Mouse (Mus musculus) limb, embryonic 12.5 days (tissue): ENCODE measurements around the gene Elmo1. TPM values are rescaled to one million over a fixed set of nuclear protein-coding genes. Genes with fewer than 3 reads are reported as not detected.

Experiments
- ATAC-seq: fragments of 200-750 bp; cut with Nextera tagmentation; 2 replicates; pipeline ENCODE4 v1.8.0; 2017; ENCODE audit warnings: low read depth, moderate TSS enrichment; ENCODE audit not compliant: insufficient number of reproducible peaks, insufficient read depth, low FRiP score, low TSS enrichment
- H3K27ac ChIP-seq: fragments of 300-500 bp; sonication (generic); 2 replicates; pipeline ENCODE4 v1.5.1; 2016; ENCODE audit warnings: mild to moderate bottlenecking, moderate library complexity
- H3K27me3 ChIP-seq: fragments of 300-500 bp; sonication (generic); 2 replicates; pipeline ENCODE4 v1.6.1; 2016; ENCODE audit warnings: mild to moderate bottlenecking, moderate library complexity
- H3K36me3 ChIP-seq: fragments of 300-500 bp; sonication (generic); 2 replicates; pipeline ENCODE4 v1.6.1; 2016; ENCODE audit warnings: mild to moderate bottlenecking, moderate library complexity
- H3K4me1 ChIP-seq: fragments of 300-500 bp; sonication (generic); replicated peaks from 2 replicates; pipeline ENCODE4 v1.6.1; 2016
- H3K4me2 ChIP-seq: fragments of 300-500 bp; sonication (generic); 2 replicates; pipeline ENCODE4 v1.6.1; 2016; ENCODE audit warnings: mild to moderate bottlenecking, moderate library complexity
- H3K4me3 ChIP-seq: fragments of 300-500 bp; sonication (generic); replicated peaks from 2 replicates; pipeline ENCODE4 v1.5.1; 2016; ENCODE audit warnings: mild to moderate bottlenecking
- H3K9ac ChIP-seq: fragments of 300-500 bp; sonication (generic); replicated peaks from 2 replicates; pipeline ENCODE4 v1.6.1; 2016; ENCODE audit warnings: mild to moderate bottlenecking, moderate library complexity
- H3K9me3 ChIP-seq: fragments of 300-500 bp; sonication (generic); 2 replicates; pipeline ENCODE4 v1.6.1; 2016; ENCODE audit warnings: mild to moderate bottlenecking, moderate library complexity
- WGBS: fragments of 180-500 bp; shearing (Covaris S2); methylation state at CpG from one replicate; pipeline ENCODE4 v1.1.7; 2016; 5-methylcytosine and 5-hydroxymethylcytosine counted together
- polyA plus RNA-seq: library from polyadenylated mRNA; unstranded; fragments of >200 nt; fragmentation: Nextera tagmentation; extraction: Ambion mirVana; gene quantifications from 2 replicates; pipeline ENCODE4 v1.2.1, GENCODE M21; 2016

Gene Elmo1
- polyA plus RNA-seq, 1 experiment from 2014 or later, result 8.3 TPM

DNA sequence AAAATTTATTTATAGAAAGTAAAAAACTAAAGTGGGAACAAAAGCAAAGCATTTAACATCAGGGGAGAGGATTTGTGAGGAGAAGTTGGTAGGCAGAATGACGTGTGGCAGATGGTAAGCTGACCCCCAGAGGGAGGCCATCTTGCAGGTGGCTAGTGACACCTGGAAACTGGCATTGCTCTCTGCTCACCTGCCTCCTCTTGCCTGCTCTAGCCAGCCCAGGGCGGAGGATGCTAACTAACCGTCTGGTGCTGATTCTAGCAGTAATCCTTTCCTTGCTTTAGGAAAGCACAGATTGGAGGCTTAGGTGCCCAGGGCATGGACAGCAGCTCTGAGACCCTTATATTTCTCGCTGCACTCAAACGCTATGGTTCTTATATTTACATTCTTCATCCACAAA lies 29.4 kb upstream of the Elmo1 start:
- H3K27me3 ChIP-seq, result no peaks in the 10 kb centered on the region
- no peaks in the 10 kb centered on the region for H3K4me1 ChIP-seq
- 75% methylated on average over 5 of the region's 5 CpGs for WGBS
- H3K36me3 ChIP-seq, result no peaks in the 10 kb centered on the region
- H3K9ac ChIP-seq, result no peak overlapping the region
- ATAC-seq, result no peak
- H3K27ac ChIP-seq, result no peak overlapping the region
- no peak overlapping the region for H3K4me2 ChIP-seq
- H3K4me3 ChIP-seq, result no peak overlapping the region
- H3K9me3 ChIP-seq, result no peaks in the 10 kb centered on the region

DNA sequence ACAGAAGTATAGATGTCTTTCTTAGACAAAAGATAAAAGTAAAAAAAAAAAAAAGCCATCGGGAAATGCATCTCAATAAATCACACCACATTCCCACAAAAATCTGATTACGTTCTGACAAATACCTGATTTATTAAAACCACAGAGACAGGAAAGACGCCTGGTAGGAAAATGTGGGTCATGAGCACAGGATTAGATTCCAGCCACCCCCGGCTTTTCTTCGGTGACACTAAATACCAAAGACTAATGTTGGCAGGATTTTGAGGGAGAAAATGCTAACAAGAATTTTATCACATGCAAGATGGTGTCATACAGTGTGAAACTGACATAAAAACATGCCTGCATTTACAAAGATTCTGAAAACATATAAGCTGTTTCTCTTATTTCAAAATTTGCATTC lies 27.1 kb upstream of the Elmo1 start:
- ATAC-seq, result no peak

DNA sequence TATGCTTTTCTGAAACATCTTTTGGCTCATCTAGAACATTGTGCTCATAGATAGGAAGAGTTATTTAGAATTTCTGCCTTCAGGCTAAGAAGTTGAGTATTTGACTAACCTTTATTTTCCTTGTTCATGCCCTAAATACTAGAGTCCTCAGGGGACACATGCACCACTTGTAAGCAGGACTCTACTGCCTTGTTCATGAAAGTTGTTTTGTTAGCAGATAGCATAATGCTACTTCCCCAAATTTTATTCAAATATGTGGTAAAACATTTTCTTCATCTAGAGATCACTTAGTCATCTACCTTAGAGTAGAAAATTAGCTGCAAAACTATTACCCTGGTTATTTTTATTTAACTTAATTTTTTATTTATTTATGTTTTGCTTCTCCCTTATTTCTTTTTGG lies 18.4 kb upstream of the Elmo1 start:
- no peak for ATAC-seq
- H3K4me1 ChIP-seq, result peaks cover 4% of the 10 kb centered on the region; the same call in 1 of the 2 replicates
- no peaks in the 10 kb centered on the region for H3K9me3 ChIP-seq
- no peak overlapping the region for H3K4me2 ChIP-seq
- H3K27me3 ChIP-seq, result no peaks in the 10 kb centered on the region
- H3K27ac ChIP-seq, result no peak overlapping the region
- H3K4me3 ChIP-seq, result no peak overlapping the region
- no peak overlapping the region for H3K9ac ChIP-seq
- H3K36me3 ChIP-seq, result no peaks in the 10 kb centered on the region

More for the DNA sequence above, 27.1 kb upstream of the Elmo1 start:
- Histone ChIP-seq H3K27me3 (no peaks in the 10 kb centered on the region), H3K4me2 (no peak overlapping the region), H3K36me3 (no peaks in the 10 kb centered on the region), H3K9ac (no peak overlapping the region), H3K4me3 (no peak overlapping the region), H3K9me3 (no peaks in the 10 kb centered on the region), H3K27ac (no peak overlapping the region), H3K4me1 (no peaks in the 10 kb centered on the region)
- 69% methylated on average over 5 of the region's 5 CpGs for WGBS

DNA sequence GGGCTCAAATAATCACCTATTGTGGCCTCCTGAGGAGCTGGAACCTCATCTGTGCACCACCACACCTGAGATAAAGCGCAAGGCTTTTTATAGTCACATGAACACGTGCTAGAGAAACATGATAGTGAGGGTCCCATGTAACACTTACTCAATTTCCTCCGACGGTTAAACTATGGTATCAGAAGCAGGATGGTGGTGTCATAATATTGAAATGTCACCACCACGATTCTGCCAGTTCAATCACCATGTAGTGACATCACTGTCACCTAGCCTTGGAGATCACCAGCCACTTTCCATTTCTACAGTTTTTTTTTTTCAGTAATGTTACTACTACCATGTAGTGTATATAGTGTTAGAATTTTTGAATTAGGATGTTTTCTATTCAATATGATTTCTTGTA lies 17.4 kb upstream of the Elmo1 start:
- Histone ChIP-seq H3K9ac (no peak overlapping the region), H3K4me1 (peaks cover 4% of the 10 kb centered on the region; the same call in 1 of the 2 replicates), H3K4me2 (no peak overlapping the region), H3K4me3 (no peak overlapping the region), H3K27ac (no peak overlapping the region), H3K27me3 (no peaks in the 10 kb centered on the region), H3K9me3 (no peaks in the 10 kb centered on the region), H3K36me3 (no peaks in the 10 kb centered on the region)
- ATAC-seq, result no peak
- 84% methylated on average over 5 of the region's 5 CpGs for WGBS

DNA sequence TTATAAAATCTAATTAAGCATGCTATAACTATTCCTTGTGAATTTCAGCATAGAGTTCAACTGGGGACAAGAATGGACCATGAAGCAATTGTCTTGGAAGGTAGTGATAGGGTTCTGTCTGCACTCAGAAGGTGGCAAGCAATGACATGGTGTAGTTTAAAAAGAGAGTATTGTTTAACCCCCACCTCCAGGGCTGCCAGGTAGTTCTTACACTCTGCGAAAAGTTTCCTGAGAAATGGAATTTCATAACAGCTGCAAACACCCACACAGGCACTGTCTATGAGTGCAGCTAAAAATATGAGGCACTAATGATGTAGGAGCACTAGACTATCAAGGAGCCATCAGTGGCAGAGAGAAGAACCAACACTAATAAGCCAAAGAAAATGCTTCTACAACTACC lies 13.9 kb upstream of the Elmo1 start:
- no peak overlapping the region for H3K4me3 ChIP-seq
- no peak overlapping the region for H3K27ac ChIP-seq
- no peaks in the 10 kb centered on the region for H3K4me1 ChIP-seq
- H3K27me3 ChIP-seq, result no peaks in the 10 kb centered on the region
- no peak overlapping the region for H3K9ac ChIP-seq
- no peak for ATAC-seq
- no peaks in the 10 kb centered on the region for H3K36me3 ChIP-seq
- H3K9me3 ChIP-seq, result no peaks in the 10 kb centered on the region
- 74% methylated on average over 1 of the region's 1 CpGs for WGBS
- H3K4me2 ChIP-seq, result no peak overlapping the region

DNA sequence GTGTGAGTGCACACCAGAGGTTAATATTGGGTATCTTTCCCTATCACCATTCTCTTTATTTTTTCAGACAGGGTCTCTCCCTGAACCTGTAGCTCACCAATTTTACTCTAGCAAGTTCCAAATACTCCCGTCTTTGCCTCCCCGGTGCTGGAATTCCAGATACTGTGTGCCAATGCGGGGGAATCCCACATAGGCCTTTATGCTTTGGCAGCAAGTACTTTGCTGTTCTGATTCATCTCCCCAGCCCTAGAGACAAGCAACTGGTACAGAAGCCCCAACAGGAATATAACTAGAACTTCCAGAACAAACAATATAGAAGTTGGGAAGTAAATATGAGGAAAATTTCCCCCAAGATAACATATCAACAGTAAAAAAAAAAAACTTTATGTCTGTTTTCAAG lies 13.2 kb upstream of the Elmo1 start:
- Histone ChIP-seq H3K9ac (no peak overlapping the region), H3K36me3 (no peaks in the 10 kb centered on the region), H3K4me3 (no peak overlapping the region), H3K4me1 (no peaks in the 10 kb centered on the region), H3K9me3 (no peaks in the 10 kb centered on the region), H3K27me3 (no peaks in the 10 kb centered on the region), H3K4me2 (no peak overlapping the region), H3K27ac (no peak overlapping the region)
- ATAC-seq, result no peak
- 92% methylated on average over 3 of the region's 3 CpGs for WGBS

DNA sequence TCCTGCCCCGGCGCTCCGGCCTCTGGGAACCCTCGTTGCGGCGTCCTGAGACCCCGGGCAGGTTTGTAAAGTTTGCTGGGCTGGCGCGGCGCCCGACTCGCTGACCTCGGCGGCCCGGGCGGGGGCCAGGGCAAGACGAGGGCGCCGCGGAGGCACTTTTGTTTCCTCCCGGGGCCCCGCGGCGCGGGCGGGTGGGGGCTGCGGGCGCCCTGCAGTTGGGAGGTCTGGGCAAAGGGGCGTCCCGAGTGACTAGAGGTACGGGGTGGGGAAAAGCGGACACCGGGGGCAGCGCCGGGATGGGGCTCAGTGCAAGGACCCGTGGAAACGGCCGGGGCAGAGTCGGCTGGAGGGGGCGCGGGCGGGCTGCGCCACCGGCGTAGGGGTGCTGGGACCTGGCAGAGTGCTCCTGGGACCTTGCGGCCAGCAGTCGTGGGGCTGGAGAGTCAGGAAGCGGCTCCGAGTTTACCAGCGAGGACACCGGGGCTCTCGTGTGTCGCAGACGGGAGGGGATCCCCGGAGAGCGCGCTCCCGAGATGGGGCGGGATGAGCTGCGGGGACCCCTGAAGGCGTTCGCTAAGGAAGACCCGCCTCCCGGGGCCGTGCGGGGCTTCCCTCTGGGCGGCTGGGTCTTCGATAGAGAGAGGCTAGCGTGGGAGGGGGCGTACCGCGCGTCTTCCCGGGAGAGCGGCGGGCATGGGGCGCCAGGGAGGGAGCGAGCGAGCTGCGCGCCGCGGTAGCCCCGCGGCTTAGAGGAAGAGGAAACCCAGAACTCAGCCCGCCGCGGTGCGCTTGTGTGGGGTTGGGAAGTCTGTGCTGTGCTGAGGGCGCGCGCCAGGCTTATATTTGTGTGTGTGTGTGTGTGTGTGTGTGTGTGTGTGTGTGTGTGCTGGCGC lies 561 bp downstream of the Elmo1 start:
- H3K36me3 ChIP-seq, result no peaks in the 10 kb centered on the region

DNA sequence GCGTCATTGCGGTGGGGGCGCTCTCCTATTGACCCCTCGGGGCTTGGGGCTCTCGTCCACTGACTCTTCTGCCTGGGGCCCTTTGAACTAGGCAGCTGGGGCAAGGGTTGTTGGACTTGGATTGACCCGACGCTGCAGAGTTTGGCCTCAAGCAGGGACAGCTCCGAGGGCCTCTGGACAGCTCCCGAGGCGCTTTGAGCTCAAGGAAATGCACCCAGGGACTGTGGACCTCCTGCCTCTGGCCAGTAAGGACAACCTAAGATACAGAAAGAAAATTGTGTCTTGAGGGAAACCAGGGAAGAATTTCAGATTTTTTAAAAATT lies 1.2 kb downstream of the Elmo1 start:
- no peak overlapping the region for H3K27ac ChIP-seq

More for the DNA sequence above, 561 bp downstream of the Elmo1 start:
- WGBS, result under 1% methylated on average over 92 of the region's 93 CpGs
- Histone ChIP-seq H3K27me3 (peaks cover 27% of the 10 kb centered on the region), H3K27ac (0 out of 2 replicates have a peak overlapping the region, but pooled peaks have one; percentile 23), H3K9ac (peak overlapping the region; percentile 73), H3K4me1 (no peaks in the 10 kb centered on the region), H3K4me2 (peak overlapping the region; percentile 95), H3K4me3 (peak overlapping the region; percentile 78), H3K9me3 (peaks cover 6% of the 10 kb centered on the region; the same call in 1 of the 2 replicates)
- ATAC-seq, result peak; percentile 60

DNA sequence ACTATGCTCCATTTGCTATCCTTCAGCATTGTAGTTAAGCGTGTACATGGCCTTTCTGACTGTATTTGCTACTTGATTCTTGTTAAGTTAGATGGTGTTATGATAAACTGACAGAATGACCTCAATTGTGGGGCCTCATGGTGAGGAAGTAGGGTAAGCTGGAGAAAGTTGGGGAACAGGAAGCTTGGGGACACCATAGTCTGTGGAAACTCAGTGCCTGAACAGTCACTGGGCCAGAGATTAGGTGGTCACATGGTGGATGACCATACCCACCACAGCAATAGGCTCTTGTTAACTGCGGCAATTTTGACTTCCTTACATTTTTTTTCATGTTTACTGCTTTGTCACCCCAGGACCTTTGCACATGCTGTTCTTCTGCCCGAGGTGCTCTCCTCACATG lies 1.9 kb downstream of the Elmo1 start:
- ATAC-seq, result no peak
- Histone ChIP-seq H3K4me3 (no peak overlapping the region), H3K9ac (no peak overlapping the region), H3K27ac (no peak overlapping the region), H3K27me3 (peaks cover 27% of the 10 kb centered on the region), H3K36me3 (no peaks in the 10 kb centered on the region), H3K4me1 (no peaks in the 10 kb centered on the region), H3K9me3 (peaks cover 6% of the 10 kb centered on the region; the same call in 1 of the 2 replicates), H3K4me2 (no peak overlapping the region)
- 88% methylated on average over 3 of the region's 3 CpGs for WGBS

More for the DNA sequence above, 1.2 kb downstream of the Elmo1 start:
- peak overlapping the region; percentile 73; the same call in 1 of the 2 replicates for H3K9ac ChIP-seq
- peaks cover 27% of the 10 kb centered on the region for H3K27me3 ChIP-seq
- H3K36me3 ChIP-seq, result no peaks in the 10 kb centered on the region
- 2% methylated on average over 10 of the region's 10 CpGs for WGBS
- H3K9me3 ChIP-seq, result peaks cover 6% of the 10 kb centered on the region; the same call in 1 of the 2 replicates
- peak overlapping the region; percentile 78 for H3K4me3 ChIP-seq
- peak overlapping the region; percentile 95 for H3K4me2 ChIP-seq
- no peaks in the 10 kb centered on the region for H3K4me1 ChIP-seq
- ATAC-seq, result no peak

DNA sequence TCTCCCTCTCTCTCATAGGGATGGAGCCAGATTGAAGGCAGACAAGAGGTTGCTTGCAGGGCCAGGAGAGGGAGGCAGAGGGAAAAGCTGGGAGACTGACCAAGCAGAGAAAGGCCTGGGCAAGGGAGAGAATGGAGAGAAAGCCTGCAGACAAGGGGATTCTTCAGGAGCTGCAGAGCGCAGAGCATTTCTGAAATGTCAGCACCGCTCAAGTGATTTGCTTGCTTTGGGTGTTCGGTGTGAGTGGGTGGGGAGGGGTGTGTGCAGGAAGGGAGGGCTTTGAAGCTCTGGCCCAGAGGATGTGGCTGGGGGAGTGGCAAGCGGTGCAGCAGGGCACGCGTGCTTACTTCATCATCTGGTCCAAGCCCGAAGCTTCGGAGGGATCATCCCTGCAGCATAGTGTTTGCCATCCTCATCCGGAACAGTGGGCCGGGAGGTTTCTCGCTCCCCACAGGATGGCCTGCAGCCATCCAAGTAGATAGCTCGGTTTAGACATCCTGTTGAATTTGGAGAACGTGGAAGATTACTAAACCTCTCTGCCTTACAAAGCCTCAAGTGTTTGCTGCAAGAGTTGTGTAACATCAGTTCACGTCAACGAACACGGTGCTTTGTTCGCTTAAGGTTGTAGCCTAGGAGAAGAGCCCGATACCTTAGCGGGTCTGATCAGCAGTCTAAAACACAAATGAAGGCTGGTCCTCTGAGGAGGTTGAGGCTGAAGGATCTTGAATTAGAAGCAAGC lies 3.1 kb downstream of the Elmo1 start:
- Histone ChIP-seq H3K9ac (no peak overlapping the region), H3K4me1 (no peaks in the 10 kb centered on the region), H3K9me3 (no peaks in the 10 kb centered on the region), H3K4me2 (no peak overlapping the region), H3K4me3 (no peak overlapping the region), H3K36me3 (no peaks in the 10 kb centered on the region), H3K27ac (no peak overlapping the region), H3K27me3 (peaks cover 24% of the 10 kb centered on the region)
- WGBS, result 82% methylated on average over 19 of the region's 19 CpGs
- no peak for ATAC-seq

DNA sequence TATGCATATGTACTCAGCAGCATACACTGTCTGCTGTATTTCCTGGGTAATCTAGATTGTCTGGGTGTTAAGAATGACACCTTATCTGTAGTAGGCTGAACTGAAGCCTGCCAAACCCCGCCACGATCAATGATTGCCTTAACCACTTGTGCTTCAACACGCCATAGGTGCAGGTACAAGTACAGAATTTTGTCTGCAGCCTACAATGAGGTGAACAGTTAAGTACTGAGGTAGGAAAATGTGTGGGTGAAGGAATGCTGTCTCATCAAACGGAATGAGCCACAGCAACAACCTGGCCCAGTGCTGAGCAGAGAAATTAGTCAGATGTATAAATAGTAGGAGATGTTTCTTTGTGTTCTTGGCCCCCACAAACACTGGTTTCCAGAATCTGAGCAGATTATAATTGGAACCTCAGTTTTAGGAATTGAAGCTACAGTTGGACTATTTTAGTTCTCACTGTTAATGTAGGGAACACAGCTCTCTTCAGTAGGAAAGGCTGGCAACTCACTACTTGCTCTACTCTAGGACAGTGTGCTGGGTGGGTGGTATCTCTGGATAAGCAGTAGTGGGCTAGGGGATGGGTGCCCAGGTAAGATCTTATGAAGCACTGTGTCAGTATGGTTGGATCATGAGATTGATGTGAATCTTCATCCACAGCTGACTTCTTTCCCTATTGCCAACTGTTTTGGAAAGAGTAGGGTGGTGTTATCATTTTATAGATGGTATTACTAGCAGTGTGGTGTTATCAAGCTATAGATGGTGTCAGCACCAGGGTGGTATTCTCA lies 4.7 kb downstream of the Elmo1 start:
- WGBS, result 90% methylated on average over 4 of the region's 4 CpGs
- H3K27ac ChIP-seq, result no peak overlapping the region
- no peak overlapping the region for H3K4me3 ChIP-seq
- no peaks in the 10 kb centered on the region for H3K9me3 ChIP-seq
- no peak overlapping the region for H3K9ac ChIP-seq
- no peaks in the 10 kb centered on the region; the same call in 1 of the 2 replicates for H3K4me1 ChIP-seq
- peaks cover 15% of the 10 kb centered on the region for H3K27me3 ChIP-seq
- H3K4me2 ChIP-seq, result no peak overlapping the region
- no peaks in the 10 kb centered on the region for H3K36me3 ChIP-seq
- no peak for ATAC-seq
